ENCODE assay signal across 11 mouse cellular contexts in genomic region chr6:97458358-97458757, GRCm38 (mm10).
DNase-seq lines count a peak whose midpoint lies in the region; ATAC-seq and TF ChIP-seq lines count a peak whose summit lies in the region.
"Had no signal": no experiment of that assay in that cellular context is flagged by ENCODE, and none has a peak within 500 bp of the region (broad histone marks: within the 10 kb centered on the region; RNA-seq: fewer than 3 reads in every experiment).

No protein-coding gene starts in this region.

- H3K79me2 ChIP-seq in heart, adult 2 months (replicated peaks; ENCODE audit: control insufficient read depth, insufficient read depth, low read length), result 0 out of 2 replicates have a peak, but pooled peaks cover 1% of the 10 kb centered on the region

- no peaks in the 10 kb centered on the region for H3K27me3 ChIP-seq in heart, adult 2 months (ENCODE audit: control insufficient read depth, insufficient read depth, low read length)
- H3K27me3 ChIP-seq in lung, embryonic 14.5 days (ENCODE audit: insufficient read depth, low read length), result no peaks in the 10 kb centered on the region
- H3K27me3 ChIP-seq in hindbrain, embryonic 16.5 days (replicated peaks; ENCODE audit: control insufficient read depth, insufficient read depth, low read length), result no peaks in the 10 kb centered on the region
- H3K27me3 ChIP-seq in small intestine, adult 2 months (ENCODE audit: control insufficient read depth, insufficient read depth, low read length), result no peaks in the 10 kb centered on the region
- no peaks in the 10 kb centered on the region for H3K27me3 ChIP-seq in cerebellum, adult 2 months (ENCODE audit: control insufficient read depth, insufficient read depth, low read length)
- H3K27me3 ChIP-seq: embryonic facial prominence, embryonic 13.5 days; Patski had no signal

- H3K9me3 ChIP-seq in lung, embryonic 14.5 days (ENCODE audit: low read depth, low read length), result no peaks in the 10 kb centered on the region
- no peaks in the 10 kb centered on the region for H3K9me3 ChIP-seq in hindbrain, embryonic 16.5 days (ENCODE audit: control insufficient read depth, low read length)
- H3K9me3 ChIP-seq: embryonic facial prominence, embryonic 13.5 days had no signal

- H3K9ac ChIP-seq in heart, adult 2 months (ENCODE audit: low read depth, low read length), result peak overlapping the region; percentile 48
- no peak overlapping the region for H3K9ac ChIP-seq in lung, embryonic 14.5 days
- no peak overlapping the region for H3K9ac ChIP-seq in hindbrain, embryonic 16.5 days (ENCODE audit: low read depth, low read length)
- H3K9ac ChIP-seq: embryonic facial prominence, embryonic 13.5 days had no signal

- TF ChIP-seq EP300 in heart, adult 2 months (IDR thresholded peaks at IDR 0.05; ENCODE audit: insufficient read depth, low read depth, low read length), result no peak

- intact Hi-C loops in heart, adult 2 months (cut with DNase I), result loop anchor here (2.0 to 5.0 kb wide), 3 partner anchors 18 to 62 kb away; no protein-coding TSS in a partner anchor
- intact Hi-C loops in heart, postnatal 25 days (cut with DNase I), result loop anchor here (2.0 kb wide), 2 partner anchors 38 to 62 kb away; no protein-coding TSS in a partner anchor

- no peak for TF ChIP-seq CTCF in heart, adult 2 months (IDR thresholded peaks at IDR 0.05)
- TF ChIP-seq CTCF in lung, embryonic 14.5 days (IDR thresholded peaks at IDR 0.05; ENCODE audit: low read depth), result no peak
- TF ChIP-seq CTCF in small intestine, adult 2 months (IDR thresholded peaks at IDR 0.05; ENCODE audit: extremely low read depth, insufficient read length, insufficient replicate concordance, low read depth, low read length), result no peak
- no peak for TF ChIP-seq CTCF in cerebellum, adult 2 months (IDR thresholded peaks at IDR 0.05; ENCODE audit: borderline replicate concordance, insufficient read depth, low read depth, low read length)

- no peak for TF ChIP-seq POLR2A in heart, adult 2 months (IDR thresholded peaks at IDR 0.05; ENCODE audit: insufficient read depth, low read depth, low read length)
- no peak for TF ChIP-seq POLR2A in small intestine, adult 2 months (IDR thresholded peaks at IDR 0.05; ENCODE audit: low read depth, low read length)
- TF ChIP-seq POLR2A in cerebellum, adult 2 months (IDR thresholded peaks at IDR 0.05; ENCODE audit: borderline replicate concordance, insufficient read depth, low read length), result no peak

- H3K4me2 ChIP-seq in lung, embryonic 14.5 days, result peak overlapping the region; percentile 34
- peak overlapping the region; percentile 35; the same call in 1 of the 2 replicates for H3K4me2 ChIP-seq in hindbrain, embryonic 16.5 days (ENCODE audit: low read length)
- H3K4me2 ChIP-seq: embryonic facial prominence, embryonic 13.5 days had no signal

- H3K36me3 ChIP-seq in heart, adult 2 months (ENCODE audit: control insufficient read depth, insufficient read depth, low read length), result peaks cover 7% of the 10 kb centered on the region; the same call in 1 of the 2 replicates
- no peaks in the 10 kb centered on the region for H3K36me3 ChIP-seq in lung, embryonic 14.5 days (ENCODE audit: insufficient read depth)
- no peaks in the 10 kb centered on the region for H3K36me3 ChIP-seq in hindbrain, embryonic 16.5 days (ENCODE audit: control insufficient read depth, insufficient read depth, low read length)
- no peaks in the 10 kb centered on the region for H3K36me3 ChIP-seq in small intestine, adult 2 months (ENCODE audit: control insufficient read depth, insufficient read depth, low read length)
- H3K36me3 ChIP-seq: embryonic facial prominence, embryonic 13.5 days had no signal

- no peak for ATAC-seq in lung, embryonic 14.5 days (ENCODE audit: insufficient read depth)
- ATAC-seq in hindbrain, embryonic 16.5 days, result no peak
- ATAC-seq: Patski had no signal

- DNase-seq in heart, adult 2 months, result peak in 1 of 2 experiments; percentile 20
- no peak for DNase-seq in heart, postnatal 25 days (ENCODE audit: low spot score)
- DNase-seq in lung, embryonic 14.5 days, result no peak
- no peak for DNase-seq in lung, postnatal 10 days
- DNase-seq in adrenal gland, adult 8-10 months, result no peak
- no peak for DNase-seq in cerebellum, adult 2 months
- DNase-seq: thymus, postnatal 4 days had no signal

- peaks cover 27% of the 10 kb centered on the region for H3K4me1 ChIP-seq in heart, adult 2 months (ENCODE audit: control insufficient read depth, insufficient read depth, low read length)
- no peaks in the 10 kb centered on the region for H3K4me1 ChIP-seq in lung, embryonic 14.5 days (ENCODE audit: insufficient read depth)
- peaks cover 8% of the 10 kb centered on the region for H3K4me1 ChIP-seq in hindbrain, embryonic 16.5 days (ENCODE audit: control insufficient read depth, insufficient read depth, low read depth, low read length)
- H3K4me1 ChIP-seq in small intestine, adult 2 months (ENCODE audit: control insufficient read depth, insufficient read depth, insufficient read length, low read length), result no peaks in the 10 kb centered on the region; the same call in 1 of the 2 replicates
- peaks cover 2% of the 10 kb centered on the region; the same call in 1 of the 2 replicates for H3K4me1 ChIP-seq in cerebellum, adult 2 months (ENCODE audit: control insufficient read depth, insufficient read depth, low read length)

- peak overlapping the region; percentile 79 for H3K27ac ChIP-seq in heart, adult 2 months
- peak overlapping the region; percentile 31; the same call in 1 of the 2 replicates for H3K27ac ChIP-seq in lung, embryonic 14.5 days (ENCODE audit: low read depth)
- H3K27ac ChIP-seq in hindbrain, embryonic 16.5 days (ENCODE audit: low read depth, low read length), result peak overlapping the region; percentile 37; the same call in 1 of the 2 replicates
- H3K27ac ChIP-seq in small intestine, adult 2 months (ENCODE audit: insufficient read depth, low read depth, low read length), result peak overlapping the region; percentile 37
- no peak overlapping the region for H3K27ac ChIP-seq in cerebellum, adult 2 months (ENCODE audit: insufficient read depth, low read length)
- H3K27ac ChIP-seq: embryonic facial prominence, embryonic 13.5 days had no signal

- WGBS in heart, adult 2 months, result 36% methylated on average over 9 of the region's 9 CpGs
- 51% methylated on average over 9 of the region's 9 CpGs for WGBS in lung, embryonic 14.5 days
- WGBS in hindbrain, embryonic 16.5 days, result 34% methylated on average over 9 of the region's 9 CpGs
- WGBS in small intestine, adult 2 months, result 77% methylated on average over 9 of the region's 9 CpGs
- 53% methylated on average over 9 of the region's 9 CpGs for WGBS in cerebellum, adult 2 months

- H3K4me3 ChIP-seq in heart, adult 2 months, result peak overlapping the region; percentile 45
- H3K4me3 ChIP-seq in lung, embryonic 14.5 days (ENCODE audit: low read depth, low read length), result peak overlapping the region; percentile 21
- H3K4me3 ChIP-seq in hindbrain, embryonic 16.5 days (ENCODE audit: low read length), result no peak overlapping the region
- no peak overlapping the region for H3K4me3 ChIP-seq in small intestine, adult 2 months (ENCODE audit: low read depth, low read length)
- no peak overlapping the region for H3K4me3 ChIP-seq in cerebellum, adult 2 months (replicated peaks; ENCODE audit: insufficient read depth, low read depth, low read length)
- H3K4me3 ChIP-seq: embryonic facial prominence, embryonic 13.5 days had no signal

Comparison
In these comparisons a context has a peak if more than half of its experiments do, and no peak if none do; other contexts are left out.
1. H3K4me3 ChIP-seq: peak in heart, adult 2 months (single experiment) and lung, embryonic 14.5 days (single experiment); none in hindbrain, embryonic 16.5 days (single experiment), small intestine, adult 2 months (single experiment) and cerebellum, adult 2 months (single experiment).